Mouse (Mus musculus) kidney, postnatal 0 days (tissue): ENCODE measurements around the gene Cbfa2t3. TPM values are rescaled to one million over a fixed set of nuclear protein-coding genes. Genes with fewer than 3 reads are reported as not detected.
A peak's percentile ranks its signal among the peaks of the same experiment; 100 is the strongest.

Source experiments
- ATAC-seq: fragments of 200-750 bp; cut with Nextera tagmentation; replicated peaks from 2 replicates; pipeline ENCODE4 v1.8.0; 2017; ENCODE audit warnings: low read depth, moderate number of reproducible peaks, moderate TSS enrichment, moderate library complexity; ENCODE audit not compliant: low FRiP score
- DNase-seq: peaks from one replicate; pipeline ENCODE4 v3.0.0-alpha.2; 2016; ENCODE audit warnings: low spot score
- H3K27ac ChIP-seq: fragments of 300-500 bp; sonication (generic); 2 replicates; pipeline ENCODE4 v1.5.1; 2014; ENCODE audit warnings: mild to moderate bottlenecking
- H3K27me3 ChIP-seq: fragments of 300-500 bp; sonication (generic); 2 replicates; pipeline ENCODE4 v1.6.1; 2014; ENCODE audit warnings: low read length, mixed read lengths; ENCODE audit not compliant: insufficient read depth
- H3K36me3 ChIP-seq: fragments of 300-500 bp; sonication (generic); 2 replicates; pipeline ENCODE4 v1.6.1; 2014; ENCODE audit warnings: low read length, mixed read lengths; ENCODE audit not compliant: insufficient read depth
- H3K4me1 ChIP-seq: fragments of 300-500 bp; sonication (generic); replicated peaks from 2 replicates; pipeline ENCODE4 v1.6.1; 2014; ENCODE audit warnings: antibody characterized with exemption, low read length, mixed read lengths; ENCODE audit not compliant: insufficient read depth
- H3K4me2 ChIP-seq: fragments of 300-500 bp; sonication (generic); 2 replicates; pipeline ENCODE4 v1.6.1; 2014; ENCODE audit warnings: mild to moderate bottlenecking, low read length, moderate library complexity, mixed read lengths
- H3K4me3 ChIP-seq: fragments of 300-500 bp; sonication (generic); replicated peaks from 2 replicates; pipeline ENCODE4 v1.5.1; 2014; ENCODE audit warnings: low read depth, low read length
- H3K9ac ChIP-seq: fragments of 300-500 bp; sonication (generic); 2 replicates; pipeline ENCODE4 v1.6.1; 2014; ENCODE audit warnings: low read depth, low read length
- H3K9me3 ChIP-seq: fragments of 300-500 bp; sonication (generic); replicated peaks from 2 replicates; pipeline ENCODE4 v1.6.1; 2016; ENCODE audit warnings: low read length, inconsistent platforms, mixed read lengths
- CTCF ChIP-seq: IDR thresholded peaks from 2 replicates; pipeline ENCODE4 v1.5.1; 2016; ENCODE audit warnings: antibody characterized with exemption, low read depth, mild to moderate bottlenecking, moderate library complexity
- WGBS: fragments of 180-500 bp; shearing (Covaris S2); extraction: QIAGEN DNeasy Blood & Tissue Kit; methylation state at CpG from one replicate; pipeline ENCODE4 v1.1.7; 2014; 5-methylcytosine and 5-hydroxymethylcytosine counted together
- polyA plus RNA-seq: library from polyadenylated mRNA; unstranded; fragments of >200 nt; fragmentation: Nextera tagmentation; extraction: Ambion mirVana; gene quantifications from 2 replicates; pipeline ENCODE4 v1.2.1, GENCODE M21; 2015

Cbfa2t3 gene
- polyA plus RNA-seq, 1 experiment from 2014 or later, result 3.6 TPM

GRCm38 (mm10) chr8:122711891-122712365, 13.0 kb upstream of the Cbfa2t3 start:
- DNase-seq (peak; percentile 31), ATAC-seq (no peak)
- Histone ChIP-seq H3K27me3 (no peaks in the 10 kb centered on the region), H3K4me2 (no peak overlapping the region), H3K4me3 (no peak overlapping the region), H3K4me1 (no peaks in the 10 kb centered on the region), H3K36me3 (no peaks in the 10 kb centered on the region), H3K27ac (no peak overlapping the region), H3K9ac (no peak overlapping the region), H3K9me3 (no peaks in the 10 kb centered on the region)
- 65% methylated on average over 11 of the region's 11 CpGs for WGBS
- TF ChIP-seq CTCF, result no peak

- no peaks in the 10 kb centered on the region for H3K36me3 ChIP-seq
- H3K4me3 ChIP-seq, result no peak overlapping the region
- H3K9me3 ChIP-seq, result no peaks in the 10 kb centered on the region
- H3K4me1 ChIP-seq, result no peaks in the 10 kb centered on the region
- no peak overlapping the region for H3K27ac ChIP-seq
- H3K27me3 ChIP-seq, result no peaks in the 10 kb centered on the region
- no peak for DNase-seq
- no peak for ATAC-seq
- no peak overlapping the region for H3K4me2 ChIP-seq
- no peak overlapping the region for H3K9ac ChIP-seq
- WGBS, result 78% methylated on average over 3 of the region's 3 CpGs
- no peak for TF ChIP-seq CTCF
These were observed 12.6 kb upstream of the Cbfa2t3 start for GRCm38 (mm10) chr8:122711480-122711879.

GRCm38 (mm10) chr8:122709340-122710111, 10.6 kb upstream of the Cbfa2t3 start:
- no peaks in the 10 kb centered on the region for H3K9me3 ChIP-seq
- no peaks in the 10 kb centered on the region for H3K27me3 ChIP-seq
- H3K4me3 ChIP-seq, result no peak overlapping the region
- WGBS, result 52% methylated on average over 26 of the region's 26 CpGs
- no peak overlapping the region for H3K27ac ChIP-seq
- 0 out of 2 replicates have a peak, but pooled peaks have one; percentile 9 for TF ChIP-seq CTCF
- H3K4me1 ChIP-seq, result no peaks in the 10 kb centered on the region
- no peaks in the 10 kb centered on the region for H3K36me3 ChIP-seq
- no peak for ATAC-seq
- no peak for DNase-seq
- H3K4me2 ChIP-seq, result no peak overlapping the region
- H3K9ac ChIP-seq, result no peak overlapping the region

GRCm38 (mm10) chr8:122707184-122707583, 8.3 kb upstream of the Cbfa2t3 start:
- ATAC-seq (no peak), DNase-seq (no peak)
- WGBS, result 64% methylated on average over 4 of the region's 4 CpGs
- TF ChIP-seq CTCF, result no peak
- no peaks in the 10 kb centered on the region for H3K4me1 ChIP-seq
- H3K9me3 ChIP-seq, result no peaks in the 10 kb centered on the region
- H3K4me2 ChIP-seq, result no peak overlapping the region
- H3K27me3 ChIP-seq, result no peaks in the 10 kb centered on the region
- no peak overlapping the region for H3K9ac ChIP-seq
- H3K27ac ChIP-seq, result no peak overlapping the region
- H3K36me3 ChIP-seq, result no peaks in the 10 kb centered on the region
- no peak overlapping the region for H3K4me3 ChIP-seq

GRCm38 (mm10) chr8:122705901-122706561, 7.1 kb upstream of the Cbfa2t3 start:
- Histone ChIP-seq H3K9ac (no peak overlapping the region), H3K9me3 (no peaks in the 10 kb centered on the region), H3K4me3 (no peak overlapping the region), H3K4me1 (no peaks in the 10 kb centered on the region), H3K36me3 (no peaks in the 10 kb centered on the region), H3K27me3 (no peaks in the 10 kb centered on the region), H3K27ac (no peak overlapping the region), H3K4me2 (no peak overlapping the region)
- 45% methylated on average over 12 of the region's 12 CpGs for WGBS
- TF ChIP-seq CTCF, result no peak
- DNase-seq, result peak; percentile 19
- ATAC-seq, result no peak

GRCm38 (mm10) chr8:122704612-122705011, 5.7 kb upstream of the Cbfa2t3 start:
- ATAC-seq, result no peak
- WGBS, result 87% methylated on average over 3 of the region's 3 CpGs
- no peaks in the 10 kb centered on the region for H3K36me3 ChIP-seq
- no peak overlapping the region for H3K4me3 ChIP-seq
- no peak for TF ChIP-seq CTCF
- no peak for DNase-seq
- no peaks in the 10 kb centered on the region for H3K4me1 ChIP-seq
- no peak overlapping the region for H3K27ac ChIP-seq
- no peak overlapping the region for H3K9ac ChIP-seq
- no peaks in the 10 kb centered on the region for H3K27me3 ChIP-seq
- H3K4me2 ChIP-seq, result no peak overlapping the region
- H3K9me3 ChIP-seq, result no peaks in the 10 kb centered on the region
